Mouse (Mus musculus): ENCODE results near the gene Gm32742.

DNA sequence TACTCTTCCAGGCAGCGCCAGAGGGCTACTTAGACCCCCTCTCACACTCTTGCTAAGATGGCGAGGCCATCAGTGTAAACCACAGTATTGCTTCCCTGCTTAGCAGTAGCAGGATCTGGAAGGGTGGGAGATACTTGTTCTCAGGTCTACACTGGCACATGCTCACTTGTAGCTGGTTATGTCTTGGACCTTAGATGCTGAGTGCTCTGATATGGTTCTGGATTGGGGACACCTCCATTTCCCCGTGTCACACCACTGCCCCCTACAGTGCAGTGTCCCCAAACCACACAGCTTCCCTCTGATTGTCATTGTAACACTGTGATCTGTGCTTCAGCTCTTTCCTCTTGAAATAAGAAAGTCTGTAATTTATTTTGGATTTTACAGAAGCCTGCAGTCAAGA lies 28.3 kb downstream of the Gm32742 start:
- TF ChIP-seq CTCF (IDR thresholded peaks at IDR 0.05; ENCODE audit: control insufficient read depth, insufficient read depth, insufficient read length): no peak
- no peak for TF ChIP-seq USF1 (IDR thresholded peaks at IDR 0.05; ENCODE audit: low read depth)
- no peak for TF ChIP-seq MYOG (IDR thresholded peaks at IDR 0.05; ENCODE audit: control insufficient read depth, extremely low read depth, insufficient read length)
- no peak for TF ChIP-seq MAX (IDR thresholded peaks at IDR 0.05)
- no peak for TF ChIP-seq MYOD1 (IDR thresholded peaks at IDR 0.05; ENCODE audit: control insufficient read depth, insufficient read length, low read depth)
- no peak for TF ChIP-seq CEBPB (IDR thresholded peaks at IDR 0.05; ENCODE audit: low read depth)
- no peak for TF ChIP-seq FOSL1 (IDR thresholded peaks at IDR 0.05; ENCODE audit: insufficient read depth, low read length, poor library complexity, severe bottlenecking)
